Mouse (Mus musculus): Measurements from ENCODE around the gene Tmem87b. TPM values are rescaled to one million over a fixed set of nuclear protein-coding genes. Genes with fewer than 3 reads are reported as not detected.

The Tmem87b gene
- polyA plus RNA-seq, 1 experiment from 2014 or later: 23.2 TPM

DNA sequence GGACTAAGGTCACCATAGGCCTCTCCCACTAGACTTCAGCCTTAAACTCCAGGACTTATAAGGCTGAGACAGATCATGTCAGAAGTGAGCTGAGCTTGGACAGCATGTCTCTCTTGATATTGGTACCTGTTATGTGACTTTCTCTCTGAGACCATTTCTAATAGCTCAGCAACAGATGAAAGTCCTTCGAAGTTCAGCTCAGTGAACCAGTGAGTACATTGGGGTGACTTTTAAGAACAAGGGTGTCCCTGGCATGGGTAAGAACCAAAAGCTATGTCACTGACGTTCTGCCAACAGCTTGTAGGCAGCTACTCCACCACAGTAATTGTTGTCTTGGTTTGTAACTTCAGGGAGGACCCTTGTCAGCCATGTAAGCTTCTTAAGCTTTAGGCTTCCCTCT lies 2.7 kb downstream of the Tmem87b start:
- 81% methylated on average over 2 of the region's 2 CpGs for WGBS
- H3K4me1 ChIP-seq: peaks cover 15% of the 10 kb centered on the region

GRCm38 (mm10) chr2:128823893-128824292 lies 6.0 kb downstream of the Tmem87b start:
- no peak for ATAC-seq (ENCODE audit: extremely low read depth, insufficient number of reproducible peaks, low FRiP score, low TSS enrichment)
- Histone ChIP-seq H3K4me3 (no peak overlapping the region), H3K4me1 (peaks cover 11% of the 10 kb centered on the region), H3K36me3 (peaks cover 48% of the 10 kb centered on the region), H3K4me2 (no peak overlapping the region), H3K9ac (no peak overlapping the region), H3K9me3 (no peaks in the 10 kb centered on the region), H3K27me3 (replicated peaks) (no peaks in the 10 kb centered on the region), H3K27ac (replicated peaks) (no peak overlapping the region)
- 79% methylated on average over 5 of the region's 5 CpGs for WGBS

More for the DNA sequence above, 2.7 kb downstream of the Tmem87b start:
- Histone ChIP-seq H3K27ac (replicated peaks) (no peak overlapping the region), H3K4me2 (no peak overlapping the region), H3K4me3 (no peak overlapping the region), H3K36me3 (peaks cover 17% of the 10 kb centered on the region), H3K27me3 (replicated peaks) (no peaks in the 10 kb centered on the region), H3K9ac (no peak overlapping the region), H3K9me3 (no peaks in the 10 kb centered on the region)
- no peak for ATAC-seq (ENCODE audit: extremely low read depth, insufficient number of reproducible peaks, low FRiP score, low TSS enrichment)

DNA sequence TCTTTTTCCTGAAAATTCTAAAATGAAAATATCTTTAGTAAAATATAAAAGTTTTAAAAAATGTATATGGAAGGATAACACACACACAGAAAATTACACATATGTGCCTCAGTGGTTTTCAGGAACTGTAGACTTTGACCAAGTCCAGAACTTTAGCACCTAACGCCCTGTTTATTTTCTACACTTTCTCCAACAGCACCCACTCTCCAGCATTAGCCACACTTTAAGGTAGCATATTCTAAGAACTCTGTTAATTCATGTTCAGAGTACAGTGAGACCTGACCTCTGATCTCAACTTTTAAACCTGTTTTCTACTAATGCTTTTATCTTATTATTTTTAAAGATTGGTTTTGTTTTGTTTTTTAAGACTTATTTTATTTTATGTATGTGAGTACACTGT lies 9.9 kb downstream of the Tmem87b start:
- Histone ChIP-seq H3K4me3 (no peak overlapping the region), H3K9ac (no peak overlapping the region), H3K27ac (replicated peaks) (no peak overlapping the region), H3K36me3 (peaks cover 82% of the 10 kb centered on the region), H3K27me3 (replicated peaks) (no peaks in the 10 kb centered on the region), H3K4me1 (no peaks in the 10 kb centered on the region), H3K9me3 (no peaks in the 10 kb centered on the region), H3K4me2 (no peak overlapping the region)
- WGBS: 90% methylated on average over 1 of the region's 1 CpGs
- ATAC-seq (ENCODE audit: extremely low read depth, insufficient number of reproducible peaks, low FRiP score, low TSS enrichment): no peak

DNA sequence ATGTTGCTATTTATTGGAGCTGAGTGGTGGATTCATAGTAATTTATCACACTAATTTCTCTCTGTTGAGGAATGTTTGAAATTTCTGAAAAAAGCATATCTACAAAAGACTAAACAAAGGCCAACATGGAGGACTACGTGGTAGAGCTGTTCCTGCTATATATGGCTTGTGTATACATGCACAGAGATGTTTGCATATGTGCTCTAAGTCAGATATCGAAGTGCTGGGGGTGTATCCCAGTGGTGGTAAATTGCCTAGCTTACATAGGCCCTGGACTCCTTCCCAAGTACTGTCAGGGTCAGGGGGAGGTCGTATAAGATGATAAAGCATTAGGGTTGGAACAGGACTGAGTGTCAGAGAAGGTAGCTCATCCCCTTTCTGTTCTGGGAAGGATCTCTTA lies 14.7 kb downstream of the Tmem87b start:
- Histone ChIP-seq H3K4me1 (no peaks in the 10 kb centered on the region), H3K9me3 (no peaks in the 10 kb centered on the region), H3K9ac (no peak overlapping the region), H3K36me3 (peaks cover 93% of the 10 kb centered on the region), H3K27me3 (replicated peaks) (no peaks in the 10 kb centered on the region), H3K27ac (replicated peaks) (no peak overlapping the region), H3K4me2 (no peak overlapping the region), H3K4me3 (no peak overlapping the region)
- ATAC-seq (ENCODE audit: extremely low read depth, insufficient number of reproducible peaks, low FRiP score, low TSS enrichment): no peak
- WGBS: 82% methylated on average over 3 of the region's 3 CpGs

- H3K4me1 ChIP-seq: no peaks in the 10 kb centered on the region
- no peaks in the 10 kb centered on the region for H3K27me3 ChIP-seq (replicated peaks)
- no peak overlapping the region for H3K9ac ChIP-seq
- no peak overlapping the region for H3K27ac ChIP-seq (replicated peaks)
- H3K36me3 ChIP-seq: peaks cover 93% of the 10 kb centered on the region
- H3K4me2 ChIP-seq: no peak overlapping the region
- 87% methylated on average over 2 of the region's 2 CpGs for WGBS
- H3K4me3 ChIP-seq: no peak overlapping the region
- no peaks in the 10 kb centered on the region for H3K9me3 ChIP-seq
- no peak for ATAC-seq (ENCODE audit: extremely low read depth, insufficient number of reproducible peaks, low FRiP score, low TSS enrichment)
Measured at GRCm38 (mm10) chr2:128833035-128833434, 15.1 kb downstream of the Tmem87b start.

DNA sequence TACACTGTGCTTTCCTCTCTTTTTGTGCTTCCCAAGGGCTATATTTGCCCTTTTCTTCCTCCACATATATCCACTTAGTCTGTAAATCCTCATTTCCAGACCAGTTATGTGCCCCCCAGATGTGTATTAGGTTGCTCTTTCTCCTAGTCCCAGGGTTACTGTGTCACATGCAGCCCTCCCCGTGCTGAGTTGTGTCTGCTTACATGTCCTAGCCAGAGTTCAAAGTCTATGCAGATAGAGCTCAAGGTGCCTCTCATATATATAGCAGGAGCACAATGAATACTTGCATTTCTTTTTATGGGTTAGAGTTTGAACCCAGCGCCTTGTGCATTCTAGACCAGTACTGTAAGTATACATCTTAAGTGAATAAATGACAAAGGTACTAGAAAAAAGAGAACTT lies 15.5 kb downstream of the Tmem87b start:
- no peak overlapping the region for H3K9ac ChIP-seq
- peaks cover 91% of the 10 kb centered on the region for H3K36me3 ChIP-seq
- no peak overlapping the region for H3K4me3 ChIP-seq
- H3K9me3 ChIP-seq: no peaks in the 10 kb centered on the region
- no peak for ATAC-seq (ENCODE audit: extremely low read depth, insufficient number of reproducible peaks, low FRiP score, low TSS enrichment)
- 83% methylated on average over 2 of the region's 2 CpGs for WGBS
- H3K27ac ChIP-seq (replicated peaks): no peak overlapping the region
- no peaks in the 10 kb centered on the region for H3K4me1 ChIP-seq
- no peak overlapping the region for H3K4me2 ChIP-seq
- H3K27me3 ChIP-seq (replicated peaks): no peaks in the 10 kb centered on the region

DNA sequence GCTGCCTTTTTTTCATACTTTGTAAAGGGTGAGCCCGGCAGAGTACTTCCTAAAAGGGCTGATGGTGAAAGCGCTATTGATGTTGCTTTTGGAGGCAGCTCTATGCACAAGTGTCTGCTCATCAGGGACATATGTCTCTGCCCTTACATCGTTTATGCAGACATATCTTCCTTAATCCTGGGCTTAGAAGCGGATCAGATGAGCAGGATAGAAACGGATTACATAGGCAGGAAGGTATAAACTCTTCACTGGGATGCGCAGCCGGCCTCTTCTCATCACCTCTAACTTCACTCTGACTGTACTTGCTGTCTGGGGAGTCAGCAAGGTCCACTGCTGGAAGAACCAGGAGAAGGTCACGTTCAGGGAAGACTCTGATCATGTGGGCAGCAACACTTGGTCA lies 19.6 kb downstream of the Tmem87b start:
- H3K4me1 ChIP-seq: no peaks in the 10 kb centered on the region
- no peaks in the 10 kb centered on the region for H3K9me3 ChIP-seq
- H3K4me2 ChIP-seq: no peak overlapping the region
- no peaks in the 10 kb centered on the region for H3K27me3 ChIP-seq (replicated peaks)
- H3K4me3 ChIP-seq: no peak overlapping the region
- no peak for ATAC-seq (ENCODE audit: extremely low read depth, insufficient number of reproducible peaks, low FRiP score, low TSS enrichment)
- H3K9ac ChIP-seq: no peak overlapping the region
- peaks cover 80% of the 10 kb centered on the region for H3K36me3 ChIP-seq
- WGBS: 84% methylated on average over 8 of the region's 8 CpGs
- H3K27ac ChIP-seq (replicated peaks): no peak overlapping the region

DNA sequence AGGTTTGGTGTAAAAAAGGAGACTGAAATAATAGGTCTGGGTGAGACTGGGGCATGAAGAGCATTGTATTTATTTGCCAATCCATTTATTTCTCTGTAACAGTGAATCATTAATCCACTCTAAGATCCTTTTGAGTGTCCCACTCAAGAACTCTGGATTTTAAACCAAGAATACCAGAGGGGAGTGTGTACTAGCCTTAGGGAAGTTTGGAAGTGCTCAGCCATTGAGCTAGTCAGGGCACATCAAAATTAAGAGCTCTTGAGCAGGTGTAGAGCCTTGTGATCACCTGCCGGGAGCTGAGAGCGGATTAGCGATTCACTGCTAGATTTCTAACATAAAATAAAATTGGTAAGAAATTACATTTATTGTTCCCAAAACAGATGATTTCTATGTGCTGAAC lies 20.7 kb downstream of the Tmem87b start:
- H3K27ac ChIP-seq (replicated peaks): no peak overlapping the region
- ATAC-seq (ENCODE audit: extremely low read depth, insufficient number of reproducible peaks, low FRiP score, low TSS enrichment): no peak
- no peaks in the 10 kb centered on the region for H3K27me3 ChIP-seq (replicated peaks)
- H3K9me3 ChIP-seq: no peaks in the 10 kb centered on the region
- no peaks in the 10 kb centered on the region for H3K4me1 ChIP-seq
- peaks cover 80% of the 10 kb centered on the region for H3K36me3 ChIP-seq
- no peak overlapping the region for H3K9ac ChIP-seq
- H3K4me2 ChIP-seq: no peak overlapping the region
- H3K4me3 ChIP-seq: no peak overlapping the region
- 92% methylated on average over 3 of the region's 3 CpGs for WGBS

DNA sequence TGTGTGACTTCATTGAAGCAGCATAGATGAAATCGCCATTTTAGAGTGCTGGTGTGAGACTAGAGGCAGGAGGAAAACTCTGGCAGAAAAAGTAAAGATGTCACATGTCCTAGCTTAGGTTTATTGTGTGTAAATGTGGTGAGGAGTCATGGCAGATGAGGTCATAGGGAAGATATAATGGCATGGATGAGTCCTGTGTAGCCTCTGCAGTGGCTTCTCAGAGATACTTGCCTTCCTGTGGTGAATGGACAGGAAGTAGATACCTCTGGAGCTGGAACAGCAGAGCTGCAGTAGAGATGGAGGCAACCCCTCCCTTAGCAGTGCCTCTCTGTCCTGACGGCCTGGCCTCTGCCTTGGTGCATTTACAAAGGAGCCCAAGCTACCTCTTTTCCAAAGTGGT lies 21.6 kb downstream of the Tmem87b start:
- Histone ChIP-seq H3K4me3 (no peak overlapping the region), H3K36me3 (peaks cover 78% of the 10 kb centered on the region), H3K4me2 (no peak overlapping the region), H3K27me3 (replicated peaks) (no peaks in the 10 kb centered on the region), H3K9ac (no peak overlapping the region), H3K4me1 (no peaks in the 10 kb centered on the region), H3K27ac (replicated peaks) (no peak overlapping the region), H3K9me3 (no peaks in the 10 kb centered on the region)
- ATAC-seq (ENCODE audit: extremely low read depth, insufficient number of reproducible peaks, low FRiP score, low TSS enrichment): no peak
- WGBS: 57% methylated on average over 2 of the region's 2 CpGs

DNA sequence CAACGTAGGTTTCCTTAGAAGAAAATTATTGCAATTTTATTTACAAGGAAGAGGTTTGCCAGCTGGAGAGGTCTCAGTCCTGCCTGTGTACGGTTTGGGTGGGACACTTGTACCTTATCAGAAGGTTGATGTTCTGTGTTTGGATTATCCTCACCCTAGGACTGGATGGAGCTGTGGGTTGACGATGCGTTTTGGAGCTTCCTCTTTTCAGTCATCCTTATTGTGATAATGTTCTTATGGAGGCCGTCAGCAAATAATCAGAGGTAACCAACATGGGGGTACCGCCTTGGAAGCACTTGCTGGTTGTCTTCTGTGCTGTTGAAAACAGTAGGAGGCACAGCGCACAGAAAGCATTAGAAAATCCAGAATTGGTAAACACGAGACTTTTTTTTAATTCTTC lies 24.5 kb downstream of the Tmem87b start:
- 84% methylated on average over 8 of the region's 8 CpGs for WGBS
- no peak overlapping the region for H3K27ac ChIP-seq (replicated peaks)
- no peak overlapping the region for H3K4me3 ChIP-seq
- no peaks in the 10 kb centered on the region for H3K4me1 ChIP-seq
- no peaks in the 10 kb centered on the region for H3K27me3 ChIP-seq (replicated peaks)
- no peaks in the 10 kb centered on the region for H3K9me3 ChIP-seq
- no peak for ATAC-seq (ENCODE audit: extremely low read depth, insufficient number of reproducible peaks, low FRiP score, low TSS enrichment)
- H3K9ac ChIP-seq: no peak overlapping the region
- H3K4me2 ChIP-seq: no peak overlapping the region
- H3K36me3 ChIP-seq: peaks cover 78% of the 10 kb centered on the region

GRCm38 (mm10) chr2:128850036-128850435 lies 32.1 kb downstream of the Tmem87b start:
- Histone ChIP-seq H3K27ac (replicated peaks) (peak overlapping the region; percentile 69), H3K9me3 (no peaks in the 10 kb centered on the region), H3K9ac (no peak overlapping the region), H3K4me2 (no peak overlapping the region), H3K27me3 (replicated peaks) (no peaks in the 10 kb centered on the region), H3K4me1 (peaks cover 25% of the 10 kb centered on the region), H3K36me3 (peaks cover 76% of the 10 kb centered on the region), H3K4me3 (no peak overlapping the region)
- 66% methylated on average over 2 of the region's 2 CpGs for WGBS
- ATAC-seq (ENCODE audit: extremely low read depth, insufficient number of reproducible peaks, low FRiP score, low TSS enrichment): no peak

DNA sequence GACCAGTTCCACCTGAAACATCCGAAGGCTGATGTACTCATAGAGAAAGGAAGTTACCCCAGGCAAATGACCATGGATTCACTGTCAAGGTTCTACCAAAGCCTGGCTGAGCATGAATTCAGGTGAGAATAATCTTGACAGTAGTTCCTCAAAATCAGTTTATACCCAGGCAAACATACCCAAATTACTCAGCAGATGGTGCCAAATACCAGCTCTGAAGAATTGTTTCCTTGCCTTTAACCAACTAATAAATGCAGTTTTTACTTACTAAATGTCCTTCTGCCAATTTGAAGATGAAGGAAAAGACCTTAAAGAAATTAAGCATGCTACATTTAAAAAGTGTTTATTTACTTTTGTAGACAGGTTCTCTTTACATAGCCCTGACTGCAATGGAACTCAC lies 38.8 kb downstream of the Tmem87b start:
- Histone ChIP-seq H3K4me2 (no peak overlapping the region), H3K27me3 (replicated peaks) (no peaks in the 10 kb centered on the region), H3K36me3 (peaks cover 21% of the 10 kb centered on the region), H3K9ac (no peak overlapping the region), H3K9me3 (no peaks in the 10 kb centered on the region), H3K27ac (replicated peaks) (no peak overlapping the region), H3K4me1 (peaks cover 2% of the 10 kb centered on the region; the same call in 1 of the 2 replicates), H3K4me3 (no peak overlapping the region)
- WGBS: 88% methylated on average over 1 of the region's 1 CpGs
- ATAC-seq (ENCODE audit: extremely low read depth, insufficient number of reproducible peaks, low FRiP score, low TSS enrichment): no peak
